Mouse (Mus musculus): Measurements from ENCODE around the gene Trim2.

GRCm38 (mm10) chr3:84135933-84136332 lies 170.7 kb downstream of the Trim2 start:
- no peak for TF ChIP-seq CTCF (IDR thresholded peaks at IDR 0.05; ENCODE audit: control insufficient read depth, insufficient read depth, insufficient read length)
- no peak for TF ChIP-seq MAX (IDR thresholded peaks at IDR 0.05)
- TF ChIP-seq USF1 (IDR thresholded peaks at IDR 0.05; ENCODE audit: low read depth), result no peak
- TF ChIP-seq MYOD1 (IDR thresholded peaks at IDR 0.05; ENCODE audit: control insufficient read depth, insufficient read length, low read depth), result no peak
- TF ChIP-seq MYOG (IDR thresholded peaks at IDR 0.05; ENCODE audit: control insufficient read depth, extremely low read depth, insufficient read length), result no peak
- TF ChIP-seq CEBPB (IDR thresholded peaks at IDR 0.05; ENCODE audit: low read depth), result no peak
- no peak for TF ChIP-seq FOSL1 (IDR thresholded peaks at IDR 0.05; ENCODE audit: insufficient read depth, low read length, poor library complexity, severe bottlenecking)

Measured in C2C12 (cell line).